Mouse (Mus musculus) 3134 (cell line): ENCODE measurements around the gene Traf5.

Experiments used
- DNase-seq: peaks from one replicate; pipeline ENCODE4 v3.0.0-alpha.2; 2011; ENCODE audit warnings: low spot score; ENCODE audit not compliant: insufficient read length; ENCODE audit errors: extremely low read depth

The Traf5 gene

GRCm38 (mm10) chr1:191974509-191975405, 117.6 kb downstream of the Traf5 start:
- no peak for DNase-seq

- no peak for DNase-seq
These were observed 122.4 kb downstream of the Traf5 start for GRCm38 (mm10) chr1:191969939-191970338.

DNA sequence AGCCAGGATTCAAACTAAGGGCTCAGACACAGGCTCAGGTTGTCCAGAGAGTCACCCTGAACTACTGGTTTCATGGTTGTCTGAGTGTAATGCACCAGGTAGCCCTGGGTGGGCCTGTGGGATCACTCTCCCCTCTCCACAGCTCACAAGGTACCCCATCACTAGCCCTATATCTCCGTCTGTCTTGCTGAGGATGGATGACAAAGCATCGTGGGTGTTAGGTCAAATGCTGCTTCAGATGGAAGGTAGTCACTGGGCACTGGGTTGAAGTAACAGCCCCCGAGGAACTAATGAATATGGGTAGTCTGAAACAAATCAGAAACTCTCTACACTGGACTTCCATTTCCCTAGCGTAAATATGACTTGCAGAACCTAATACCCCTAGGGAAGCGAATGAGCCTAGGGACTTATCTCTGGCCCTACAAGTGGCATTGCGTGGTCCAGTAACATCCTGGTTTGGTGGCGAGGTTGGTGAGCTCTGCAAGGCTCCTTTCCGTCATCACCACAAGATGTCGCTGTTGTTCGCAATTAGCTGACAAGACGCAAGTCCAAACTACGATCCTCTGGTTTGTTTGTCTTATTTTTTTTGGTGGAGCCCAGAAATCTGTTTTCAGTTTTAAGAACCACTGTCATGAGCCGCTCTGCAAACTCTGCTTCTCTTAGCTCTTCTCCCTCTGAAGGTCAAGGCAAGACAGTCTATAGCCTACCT, 127.4 kb downstream of the Traf5 start:
- DNase-seq = peak; percentile 74

- peak; percentile 89 for DNase-seq
These were observed 128.2 kb downstream of the Traf5 start for GRCm38 (mm10) chr1:191963948-191964772.

- peak; percentile 47 for DNase-seq
These were observed 128.9 kb downstream of the Traf5 start for GRCm38 (mm10) chr1:191963413-191963812.

DNA sequence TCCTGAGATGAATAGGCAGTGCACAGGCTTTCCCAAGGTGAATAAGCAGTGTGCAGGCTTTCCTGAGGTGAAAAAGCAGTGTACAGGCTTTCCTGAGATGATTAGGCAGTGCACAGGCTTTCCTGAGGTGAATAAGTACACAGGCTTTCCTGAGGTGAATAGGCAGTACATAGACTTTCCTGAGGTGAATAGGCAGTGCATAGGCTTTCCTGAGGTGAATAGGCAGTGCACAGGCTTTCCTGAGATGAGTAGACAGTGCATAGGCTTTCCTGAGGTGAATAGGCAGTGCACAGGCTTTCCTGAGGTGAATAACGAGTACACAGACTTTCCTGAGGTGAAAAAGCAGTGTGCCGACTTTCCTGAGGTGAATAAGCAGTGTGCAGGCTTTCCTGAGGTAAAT, 131.4 kb downstream of the Traf5 start:
- no peak for DNase-seq

DNA sequence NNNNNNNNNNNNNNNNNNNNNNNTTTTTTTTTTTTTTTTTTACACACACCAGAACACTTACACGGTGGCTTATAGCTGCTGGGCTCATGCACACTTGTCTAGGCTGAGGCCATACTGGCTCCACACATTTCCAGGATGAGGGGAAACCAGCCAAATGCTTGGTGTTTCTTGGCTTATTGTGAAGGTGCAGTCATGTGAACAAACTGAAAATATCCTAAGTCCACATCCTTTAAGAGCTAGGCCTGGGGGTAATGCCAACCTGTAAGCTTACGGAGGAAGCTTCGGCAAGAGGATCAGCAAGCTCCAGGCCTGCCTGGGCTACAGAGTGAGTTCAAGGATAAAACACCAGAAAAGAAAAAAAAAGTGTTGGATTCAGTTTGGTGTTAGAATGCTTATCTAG, 135.0 kb downstream of the Traf5 start:
- DNase-seq = no peak

- DNase-seq = no peak
These were observed 135.5 kb downstream of the Traf5 start for GRCm38 (mm10) chr1:191956871-191957270.

DNA sequence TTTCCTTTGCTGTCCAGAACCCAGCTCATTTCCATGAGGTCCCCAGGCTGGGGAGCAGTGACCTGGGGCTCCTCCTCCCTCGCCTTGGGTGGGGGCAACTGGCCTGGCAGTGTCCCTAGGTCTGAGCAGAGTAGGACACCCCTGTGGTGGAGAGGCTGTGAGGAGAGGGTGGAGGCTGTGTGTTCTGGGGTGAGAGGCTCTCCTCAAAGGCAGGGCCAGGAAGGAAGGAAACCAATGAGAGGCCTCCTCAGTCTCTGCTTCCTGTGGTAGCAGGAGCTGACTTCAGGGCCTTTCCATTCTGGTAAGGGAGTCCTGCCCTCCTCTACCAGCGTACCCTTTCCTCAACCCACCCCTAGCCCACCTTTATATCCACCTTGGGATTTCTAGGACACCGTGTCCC, 136.1 kb downstream of the Traf5 start:
- DNase-seq = no peak

GRCm38 (mm10) chr1:191955101-191955500, 137.3 kb downstream of the Traf5 start:
- no peak for DNase-seq

DNA sequence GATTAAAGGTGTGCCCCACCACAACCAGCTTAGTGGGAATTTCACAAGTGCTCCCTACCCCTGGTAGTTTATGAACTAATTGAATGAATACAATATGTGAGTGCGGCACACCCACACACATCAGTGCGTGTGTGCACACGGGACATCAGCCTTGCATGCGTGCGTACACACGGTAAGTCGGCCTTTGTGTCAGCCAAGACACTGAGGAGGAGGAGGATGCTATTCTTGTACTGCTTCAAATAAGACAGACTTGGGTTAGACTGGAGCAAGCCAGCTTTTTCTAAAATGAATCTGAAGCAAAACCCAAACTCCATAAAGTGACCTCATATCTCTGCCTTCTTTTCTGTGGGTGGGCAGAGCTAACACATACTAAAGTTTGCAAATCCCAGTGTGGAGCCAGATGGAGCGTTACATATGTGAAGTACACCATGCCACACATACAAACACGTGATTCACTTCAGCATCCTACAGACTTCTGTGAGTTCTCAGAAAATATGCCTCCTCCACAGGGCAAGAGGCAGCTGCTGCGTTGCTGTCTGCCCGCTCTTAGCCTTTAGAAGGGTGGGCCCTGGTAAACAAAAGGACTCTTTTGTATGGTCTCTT, 139.5 kb downstream of the Traf5 start:
- no peak for DNase-seq

DNA sequence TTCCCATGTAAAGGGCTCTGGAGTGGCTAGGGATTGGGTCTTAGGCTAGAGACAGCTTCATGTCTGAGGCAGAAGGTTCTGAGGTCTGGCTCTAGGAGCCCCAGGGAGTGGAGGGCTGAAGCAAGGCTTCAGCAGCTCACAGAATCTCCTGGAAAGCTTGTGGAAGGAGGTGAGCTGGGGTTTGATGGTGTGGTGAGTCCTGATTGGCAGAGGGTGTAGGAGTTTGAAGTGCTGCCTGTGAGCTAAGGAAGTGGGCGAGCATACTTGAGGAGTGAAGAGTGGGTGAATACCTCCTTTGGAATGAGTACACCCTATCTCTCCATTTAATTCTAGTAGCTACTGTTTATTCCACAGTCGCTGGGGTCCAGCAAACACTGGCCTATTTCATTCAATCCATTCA, 141.7 kb downstream of the Traf5 start:
- DNase-seq = no peak

- no peak for DNase-seq
These were observed 143.8 kb downstream of the Traf5 start for GRCm38 (mm10) chr1:191948600-191948999.

GRCm38 (mm10) chr1:191947796-191948195, 144.6 kb downstream of the Traf5 start:
- DNase-seq = no peak
